Mouse (Mus musculus) limb, embryonic 11.5 days (tissue): ENCODE results near the gene Krtap12-1. TPM values are rescaled to one million over a fixed set of nuclear protein-coding genes. Genes with fewer than 3 reads are reported as not detected.
"Not testable (repeated sequence)": the region's sequence is repeated elsewhere in the genome, so short reads cannot be mapped to it uniquely, and the experiment has no call there.

Experiments used
- ATAC-seq: fragments of 200-750 bp; cut with Nextera tagmentation; 2 replicates; pipeline ENCODE4 v1.8.0; 2017; ENCODE audit warnings: low read depth; ENCODE audit not compliant: insufficient number of reproducible peaks, low FRiP score, low TSS enrichment
- DNase-seq: peaks from one replicate; pipeline ENCODE4 v3.0.0-alpha.2; 2015; ENCODE audit warnings: low spot score
- H3K27ac ChIP-seq: fragments of 300-500 bp; sonication (generic); replicated peaks from 2 replicates; pipeline ENCODE4 v1.5.1; 2014; ENCODE audit warnings: low read depth, mild to moderate bottlenecking, low read length
- H3K27me3 ChIP-seq: fragments of 300-500 bp; sonication (generic); 2 replicates; pipeline ENCODE4 v1.6.1; 2014; ENCODE audit warnings: mild to moderate bottlenecking, low read length, mixed read lengths; ENCODE audit not compliant: control insufficient read depth, insufficient read depth
- H3K36me3 ChIP-seq: fragments of 300-500 bp; sonication (generic); 2 replicates; pipeline ENCODE4 v1.6.1; 2014; ENCODE audit warnings: mild to moderate bottlenecking, low read length, moderate library complexity, mixed read lengths; ENCODE audit not compliant: control insufficient read depth, insufficient read depth
- H3K4me1 ChIP-seq: fragments of 300-500 bp; sonication (generic); 2 replicates; pipeline ENCODE4 v1.6.1; 2014; ENCODE audit warnings: low read length, mixed read lengths; ENCODE audit not compliant: control insufficient read depth, insufficient read depth
- H3K4me2 ChIP-seq: fragments of 300-500 bp; sonication (generic); 2 replicates; pipeline ENCODE4 v1.6.1; 2014; ENCODE audit warnings: low read depth, mild to moderate bottlenecking, moderate library complexity; ENCODE audit not compliant: severe bottlenecking
- H3K4me3 ChIP-seq: fragments of 300-500 bp; sonication (generic); 2 replicates; pipeline ENCODE4 v1.5.1; 2014; ENCODE audit warnings: low read depth, low read length
- H3K9ac ChIP-seq: fragments of 300-500 bp; sonication (generic); 2 replicates; pipeline ENCODE4 v1.6.1; 2014; ENCODE audit warnings: mild to moderate bottlenecking, low read length
- H3K9me3 ChIP-seq: fragments of 300-500 bp; sonication (generic); 2 replicates; pipeline ENCODE4 v1.6.1; 2016; ENCODE audit warnings: low read length; ENCODE audit not compliant: control insufficient read depth
- WGBS: fragments of 180-500 bp; shearing (Covaris S2); extraction: QIAGEN DNeasy Blood & Tissue Kit; methylation state at CpG from one replicate; pipeline ENCODE4 v1.1.7; 2014; 5-methylcytosine and 5-hydroxymethylcytosine counted together
- polyA plus RNA-seq: library from polyadenylated mRNA; unstranded; fragments of >200 nt; fragmentation: Nextera tagmentation; extraction: Ambion mirVana; gene quantifications from 2 replicates; pipeline ENCODE4 v1.2.1, GENCODE M21; 2014

The Krtap12-1 gene
- not detected in 2 replicates for polyA plus RNA-seq

DNA sequence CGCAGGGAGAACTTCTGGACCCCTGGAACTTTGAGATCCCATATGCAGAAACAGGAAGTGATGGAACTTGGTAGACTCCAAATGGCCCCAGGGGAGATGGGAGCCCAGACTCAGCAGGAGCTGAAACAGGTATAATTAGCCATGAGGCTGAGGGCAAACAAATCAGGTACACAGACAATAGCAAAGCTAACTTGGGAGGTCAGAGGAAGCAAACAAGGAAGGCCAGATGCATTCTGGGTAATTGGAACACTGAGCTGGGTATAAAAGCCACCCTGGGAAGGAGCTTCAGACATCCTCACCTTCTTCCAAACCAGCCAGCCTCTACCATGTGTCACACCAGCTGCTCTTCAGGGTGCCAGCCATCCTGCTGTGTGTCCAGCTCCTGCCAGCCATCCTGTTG is at the start of gene Krtap12-1:
Krtap12-1 (plus strand) TSS at position 301 of the 400 bp plus-strand sequence.
- H3K4me2 ChIP-seq, H3K4me3 ChIP-seq, H3K9me3 ChIP-seq, DNase-seq, H3K9ac ChIP-seq, ATAC-seq, H3K4me1 ChIP-seq, H3K36me3 ChIP-seq, H3K27me3 ChIP-seq, H3K27ac ChIP-seq: not testable (repeated sequence)
- 84% methylated on average over 1 of the region's 1 CpGs for WGBS

GRCm38 (mm10) chr10:77670710-77671109 is 49.7 kb upstream of the Krtap12-1 start:
- 79% methylated on average over 4 of the region's 4 CpGs for WGBS

GRCm38 (mm10) chr10:77671519-77671918 is 48.9 kb upstream of the Krtap12-1 start:
- DNase-seq (no peak), ATAC-seq (no peak)
- H3K4me2 ChIP-seq = no peak overlapping the region
- H3K9ac ChIP-seq = no peak overlapping the region
- no peak overlapping the region for H3K27ac ChIP-seq
- H3K27me3 ChIP-seq = no peaks in the 10 kb centered on the region; the same call in 1 of the 2 replicates
- no peaks in the 10 kb centered on the region; the same call in 1 of the 2 replicates for H3K9me3 ChIP-seq
- H3K36me3 ChIP-seq = no peaks in the 10 kb centered on the region
- H3K4me1 ChIP-seq = peaks cover 5% of the 10 kb centered on the region; the same call in 1 of the 2 replicates
- 60% methylated on average over 4 of the region's 4 CpGs for WGBS
- no peak overlapping the region for H3K4me3 ChIP-seq

More at GRCm38 (mm10) chr10:77670710-77671109, 49.7 kb upstream of the Krtap12-1 start:
- no peak overlapping the region for H3K27ac ChIP-seq
- no peaks in the 10 kb centered on the region; the same call in 1 of the 2 replicates for H3K9me3 ChIP-seq
- H3K27me3 ChIP-seq = no peaks in the 10 kb centered on the region
- no peaks in the 10 kb centered on the region for H3K36me3 ChIP-seq
- no peak overlapping the region for H3K9ac ChIP-seq
- DNase-seq (no peak), ATAC-seq (no peak)
- no peak overlapping the region for H3K4me3 ChIP-seq
- no peak overlapping the region for H3K4me2 ChIP-seq
- peaks cover 5% of the 10 kb centered on the region; the same call in 1 of the 2 replicates for H3K4me1 ChIP-seq

GRCm38 (mm10) chr10:77673765-77674164 is 46.6 kb upstream of the Krtap12-1 start:
- H3K4me1 ChIP-seq = peaks cover 20% of the 10 kb centered on the region
- no peaks in the 10 kb centered on the region for H3K36me3 ChIP-seq
- 62% methylated on average over 13 of the region's 13 CpGs for whole genome bisulfite sequencing
- H3K4me2 ChIP-seq = no peak overlapping the region
- no peak overlapping the region for H3K4me3 ChIP-seq
- no peaks in the 10 kb centered on the region; the same call in 1 of the 2 replicates for H3K9me3 ChIP-seq
- no peak overlapping the region for H3K27ac ChIP-seq
- DNase-seq = no peak
- peaks cover 14% of the 10 kb centered on the region for H3K27me3 ChIP-seq
- H3K9ac ChIP-seq = no peak overlapping the region
- no peak for ATAC-seq

GRCm38 (mm10) chr10:77677562-77677961 is 42.8 kb upstream of the Krtap12-1 start:
- H3K36me3 ChIP-seq = no peaks in the 10 kb centered on the region
- no peak overlapping the region for H3K27ac ChIP-seq
- DNase-seq = peak; percentile 75
- WGBS = under 1% methylated on average over 35 of the region's 35 CpGs
- peak overlapping the region; percentile 29 for H3K4me3 ChIP-seq
- H3K27me3 ChIP-seq = peaks cover 14% of the 10 kb centered on the region
- ATAC-seq = no peak
- peak overlapping the region; percentile 37 for H3K9ac ChIP-seq
- H3K4me2 ChIP-seq = peak overlapping the region; percentile 82
- peaks cover 23% of the 10 kb centered on the region for H3K4me1 ChIP-seq
- no peaks in the 10 kb centered on the region; the same call in 1 of the 2 replicates for H3K9me3 ChIP-seq

GRCm38 (mm10) chr10:77682994-77683393 is 37.4 kb upstream of the Krtap12-1 start:
- ATAC-seq = no peak

GRCm38 (mm10) chr10:77684181-77684580 is 36.2 kb upstream of the Krtap12-1 start:
- Histone ChIP-seq H3K27me3 (peaks cover 27% of the 10 kb centered on the region), H3K4me1 (peaks cover 14% of the 10 kb centered on the region)
- WGBS = 20% methylated on average over 8 of the region's 8 CpGs

More at GRCm38 (mm10) chr10:77682994-77683393, 37.4 kb upstream of the Krtap12-1 start:
- no peak overlapping the region for H3K27ac ChIP-seq
- peaks cover 30% of the 10 kb centered on the region for H3K27me3 ChIP-seq
- no peak overlapping the region for H3K4me2 ChIP-seq
- H3K9ac ChIP-seq = no peak overlapping the region
- DNase-seq = no peak
- no peaks in the 10 kb centered on the region for H3K36me3 ChIP-seq
- WGBS = 78% methylated on average over 7 of the region's 7 CpGs
- H3K4me1 ChIP-seq = peaks cover 19% of the 10 kb centered on the region
- no peak overlapping the region for H3K4me3 ChIP-seq
- no peaks in the 10 kb centered on the region for H3K9me3 ChIP-seq

DNA sequence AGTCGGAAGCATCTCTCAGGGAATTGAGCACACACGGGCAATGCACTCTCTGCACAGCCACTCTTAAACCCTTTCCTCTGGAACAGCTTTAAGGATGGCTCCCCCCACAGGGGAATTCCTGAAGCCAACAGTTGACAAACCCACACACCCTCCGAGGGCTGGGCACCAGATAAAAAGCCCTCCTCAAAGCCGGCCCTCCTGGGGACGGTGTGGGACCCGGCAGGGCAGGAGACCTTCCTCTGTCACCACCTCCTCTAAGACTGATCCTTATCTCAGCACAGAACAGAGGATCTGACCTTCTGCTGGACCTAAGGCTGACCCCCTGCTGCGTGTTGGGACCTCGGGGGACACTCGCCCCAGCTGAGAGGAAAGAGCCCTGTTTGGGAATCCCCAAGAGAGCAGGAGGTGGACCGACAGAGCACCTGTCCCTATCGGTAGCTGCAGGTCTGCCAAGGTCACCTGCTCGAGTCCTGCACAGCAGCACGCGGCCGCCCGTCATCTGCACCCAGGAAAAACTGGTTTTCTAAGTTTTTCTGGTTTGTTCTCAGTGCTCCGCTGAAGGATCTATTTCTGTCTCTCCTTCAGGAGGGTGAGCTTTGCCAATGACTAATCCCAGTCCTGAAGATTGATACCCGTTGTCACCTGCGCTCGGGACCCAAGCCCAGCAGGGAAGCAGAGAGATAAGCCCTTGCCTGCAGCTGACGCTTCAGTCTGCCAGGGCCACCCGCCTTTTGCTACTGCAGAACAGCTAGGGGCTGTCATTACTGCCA is 34.3 kb upstream of the Krtap12-1 start, which contains the start of gene Tspear:
Tspear (plus strand) TSS at position 675 of the 770 bp plus-strand sequence.
- H3K4me2 ChIP-seq = no peak within 1 kb of the TSS
- H3K4me1 ChIP-seq = peaks cover 14% of the 10 kb centered on the region
- ATAC-seq (no peak), DNase-seq (no peak)
- WGBS = 4% methylated on average over 22 of the region's 22 CpGs
- peaks cover 27% of the 10 kb centered on the region for H3K27me3 ChIP-seq
- no peaks in the 10 kb centered on the region for H3K36me3 ChIP-seq
- H3K4me3 ChIP-seq = no peak within 1 kb of the TSS
- H3K9ac ChIP-seq = no peak within 1 kb of the TSS
- H3K27ac ChIP-seq = no peak within 1 kb of the TSS
- H3K9me3 ChIP-seq = no peaks in the 10 kb centered on the region

More at GRCm38 (mm10) chr10:77684181-77684580, 36.2 kb upstream of the Krtap12-1 start:
- Histone ChIP-seq H3K9ac (no peak overlapping the region), H3K4me2 (no peak overlapping the region), H3K9me3 (no peaks in the 10 kb centered on the region), H3K27ac (no peak overlapping the region), H3K4me3 (no peak overlapping the region), H3K36me3 (no peaks in the 10 kb centered on the region)
- DNase-seq (peak; percentile 75), ATAC-seq (peak; percentile 49; the same call in 1 of the 2 replicates)
